Mouse (Mus musculus): ENCODE measurements around the gene 9030025P20Rik.
"Not testable (repeated sequence)": the region's sequence is repeated elsewhere in the genome, so short reads cannot be mapped to it uniquely, and the experiment has no call there.

DNA sequence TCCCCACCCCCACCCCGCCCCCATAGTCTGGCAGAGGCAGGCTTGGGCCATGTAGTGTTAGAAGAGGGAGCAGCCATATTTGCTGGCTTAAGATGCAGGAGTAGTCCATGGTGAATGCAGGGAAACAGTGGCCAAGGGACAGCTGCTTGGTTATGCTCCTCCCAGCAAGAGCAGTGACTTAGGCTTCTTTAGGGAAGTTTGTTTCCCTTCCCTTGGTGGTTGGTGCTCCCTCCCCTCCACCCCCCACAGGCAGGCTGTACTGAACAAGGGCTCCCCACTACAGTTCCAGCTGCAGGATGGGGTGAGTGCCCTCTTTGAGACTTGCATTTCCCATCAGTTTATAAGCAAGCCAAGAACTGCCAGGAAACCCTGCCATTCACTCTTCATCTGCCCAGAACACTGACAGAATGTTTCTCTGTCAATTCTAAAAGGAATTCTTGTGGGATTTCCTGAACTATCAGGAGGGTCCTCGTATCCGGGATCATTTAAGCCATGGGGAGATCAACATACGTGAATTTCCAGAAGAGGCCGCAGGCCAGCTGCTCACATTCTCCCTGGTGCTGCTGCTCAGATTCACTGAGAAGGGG, 11.9 kb downstream of the 9030025P20Rik start:
- TF ChIP-seq POLR2A, CTCF (IDR thresholded peaks at IDR 0.05; ENCODE audit: insufficient read depth, low read depth, low read length): not testable (repeated sequence)
